Mouse (Mus musculus) MN1 (cell line): ENCODE results near the gene Chtop.

Experiments used
- DNase-seq: peaks from one replicate; pipeline ENCODE4 v3.0.0-alpha.2; 2016; ENCODE audit warnings: low spot score

Gene Chtop

DNA sequence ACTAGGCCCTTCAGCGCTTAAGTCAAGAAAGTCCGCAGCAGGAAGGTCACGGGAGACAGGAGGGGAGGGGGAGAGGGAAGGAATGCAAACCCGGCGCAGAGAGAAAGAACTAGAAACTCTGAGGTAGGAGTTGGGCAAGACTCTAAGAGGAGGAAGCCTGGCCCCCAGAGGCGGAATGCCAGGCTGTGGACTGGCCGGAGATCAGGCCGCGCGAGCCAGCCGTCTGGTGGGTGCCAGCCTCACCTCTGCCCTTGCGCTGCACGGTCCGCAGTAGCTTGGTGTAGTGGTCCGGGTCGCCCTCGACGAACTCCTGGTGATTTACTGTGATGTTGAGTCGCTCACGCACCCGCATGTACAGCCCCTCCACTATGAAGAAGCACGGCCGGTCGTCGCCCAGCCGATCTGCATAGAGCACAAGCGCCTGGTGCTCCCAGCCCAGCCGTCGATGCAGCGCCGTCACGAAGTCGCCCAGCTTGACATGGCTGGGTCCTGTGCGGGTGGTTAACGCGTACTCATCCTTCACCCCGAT lies 44.7 kb downstream of the Chtop start:
- no peak for DNase-seq

DNA sequence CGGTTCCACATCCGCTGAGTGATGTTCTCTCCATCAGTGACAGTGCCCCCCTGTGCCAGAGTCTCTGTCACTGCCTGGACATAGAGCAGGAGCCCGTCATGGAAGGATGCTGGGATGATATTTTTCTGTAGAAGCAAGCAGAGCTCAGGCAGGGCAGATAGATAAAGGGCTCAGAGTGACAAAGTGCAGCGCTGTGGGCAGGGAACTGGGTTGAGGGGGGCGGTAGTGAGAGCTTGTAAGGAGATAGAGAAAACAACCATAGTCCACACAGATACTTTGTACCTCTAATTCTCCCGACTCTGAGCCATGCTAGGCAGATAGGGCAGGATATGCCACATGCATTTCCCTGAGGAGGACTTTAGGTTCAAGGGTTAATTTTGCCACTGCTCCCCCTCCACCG lies 46.7 kb downstream of the Chtop start:
- no peak for DNase-seq

DNA sequence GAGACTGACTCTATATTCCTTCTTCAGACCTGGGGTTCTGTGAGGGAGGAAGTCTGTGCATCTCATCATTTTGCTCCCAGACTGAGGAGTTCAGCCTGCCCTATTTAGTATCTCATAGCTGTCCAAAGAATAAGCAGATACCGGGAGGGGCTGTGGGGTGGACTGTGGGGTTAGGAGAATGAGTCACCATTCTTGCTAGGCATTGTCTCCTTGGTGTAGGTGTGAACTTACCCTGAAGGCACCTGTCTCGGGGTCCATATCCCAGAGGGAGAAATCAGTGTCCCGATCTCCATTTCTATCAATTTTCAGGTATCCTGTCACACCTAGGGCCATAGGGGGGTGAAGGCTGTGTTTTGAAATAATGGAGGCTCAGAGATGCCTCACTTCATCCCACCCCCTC lies 47.4 kb downstream of the Chtop start:
- no peak for DNase-seq

DNA sequence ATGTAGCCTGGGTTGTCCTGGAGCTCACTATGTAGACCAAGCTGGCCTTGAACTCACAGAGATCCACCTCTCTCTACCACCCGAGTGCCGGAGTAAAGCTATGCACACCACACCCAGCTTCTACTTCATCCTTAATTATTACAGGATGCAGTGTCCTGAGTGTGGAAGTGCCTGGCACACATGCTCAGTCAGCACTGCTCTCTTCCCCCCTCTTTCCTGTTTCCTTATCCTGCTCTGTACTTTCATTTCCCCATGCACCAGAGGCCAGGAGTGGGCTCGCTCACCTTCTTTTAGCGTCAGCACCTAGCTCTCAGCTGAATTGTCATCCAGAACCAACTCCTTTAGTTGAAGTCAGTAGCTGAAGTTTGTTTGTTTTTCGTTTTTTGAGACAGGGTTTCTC lies 49.0 kb downstream of the Chtop start:
- no peak for DNase-seq

DNA sequence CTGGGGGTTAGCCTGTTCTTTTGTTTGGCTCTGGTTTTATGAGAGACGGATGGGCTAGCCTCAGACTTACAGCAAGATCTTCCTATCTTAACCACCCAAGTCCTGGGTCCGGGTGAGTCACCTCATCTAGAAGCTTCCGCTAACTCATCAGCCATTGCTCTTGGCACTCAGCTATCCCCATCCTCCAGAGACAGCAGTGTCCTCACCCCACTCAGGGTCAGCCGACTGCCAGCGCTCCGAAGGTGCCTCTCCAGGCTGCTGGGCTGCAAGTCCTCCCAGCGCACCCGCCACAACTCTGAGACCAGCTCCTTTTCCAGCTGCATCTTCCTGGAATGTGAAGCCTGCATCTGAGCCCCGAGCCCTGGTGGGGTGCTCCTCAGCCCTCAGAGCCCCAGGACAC lies 49.6 kb downstream of the Chtop start:
- DNase-seq: no peak

DNA sequence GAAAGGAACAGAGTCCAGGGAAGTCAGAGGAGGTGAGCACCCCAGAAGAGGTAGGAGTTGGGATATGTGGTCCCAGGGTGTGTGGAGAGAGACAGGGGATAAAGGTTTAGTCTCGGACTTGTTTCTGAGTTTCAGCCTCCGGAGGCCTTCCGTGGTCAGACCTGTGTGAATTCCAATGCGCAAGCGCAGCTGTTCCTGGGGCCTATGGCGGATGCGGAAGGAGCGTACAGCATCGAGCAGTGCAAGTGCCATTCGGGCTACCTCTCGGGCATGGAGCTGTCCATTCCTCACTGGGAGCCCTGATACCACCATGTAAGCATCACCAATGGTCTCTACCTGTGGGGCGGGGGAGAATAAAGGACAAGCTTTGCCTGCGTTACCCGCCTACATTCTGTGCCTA lies 54.4 kb downstream of the Chtop start:
- no peak for DNase-seq

DNA sequence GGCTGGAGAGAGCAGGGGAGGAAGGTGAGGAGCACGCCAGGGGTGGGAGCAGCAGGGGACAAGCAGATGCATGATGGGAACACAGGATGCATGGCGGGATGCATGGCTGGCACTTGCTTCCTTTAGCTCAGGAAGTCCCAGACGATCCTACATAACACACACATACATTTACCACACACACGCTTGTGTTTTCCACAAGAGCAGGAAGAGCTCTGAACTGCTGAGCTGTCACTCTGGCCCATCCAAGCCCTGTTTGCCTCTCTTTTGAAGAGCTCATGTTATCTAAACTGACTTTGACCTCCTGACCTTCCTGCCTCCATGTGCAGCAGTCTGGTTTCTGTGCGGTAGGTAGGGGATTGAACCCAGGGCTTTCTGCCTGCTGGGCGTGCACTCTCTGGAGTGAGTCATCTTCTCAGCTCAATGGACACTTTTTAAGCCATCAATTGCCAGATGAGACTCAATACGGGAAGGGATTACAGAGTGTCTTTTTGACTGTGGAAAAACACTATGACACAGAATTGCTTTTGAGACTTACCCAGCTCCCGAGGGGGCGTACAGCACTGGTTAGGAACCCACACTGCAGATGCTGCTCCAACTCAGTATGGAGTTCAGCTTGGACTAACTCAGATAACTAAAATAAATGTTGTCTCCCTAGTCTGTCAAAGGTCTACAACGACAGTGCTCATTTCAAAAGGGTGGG lies 57.8 kb downstream of the Chtop start:
- DNase-seq: peak; percentile 21

DNA sequence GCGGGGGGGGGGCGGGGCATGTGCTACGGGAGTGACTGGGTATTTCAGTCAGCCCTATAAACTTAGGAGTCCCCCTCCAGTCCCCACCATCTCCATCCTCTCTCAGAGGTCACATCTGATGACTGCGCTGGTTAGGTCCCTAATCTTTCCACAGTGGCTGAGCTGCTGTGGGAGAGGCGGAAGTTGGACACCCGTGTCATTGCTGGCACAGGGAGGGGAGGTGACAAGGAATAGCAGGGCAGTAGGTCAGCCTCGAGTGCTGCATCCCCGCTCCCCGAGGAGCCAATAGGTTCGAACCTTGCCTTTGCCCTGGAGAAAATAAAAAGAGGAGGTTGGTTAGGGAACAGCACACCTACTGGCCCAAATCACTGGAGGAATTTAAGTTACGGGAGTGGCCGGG lies 58.4 kb downstream of the Chtop start:
- no peak for DNase-seq
